Mouse (Mus musculus) urinary bladder, postnatal 4 days (tissue): ENCODE data around the gene Sorcs2.

Experiments
- DNase-seq, 2 experiments: peaks; one replicate each; pipeline ENCODE4 v3.0.0; 2021 to 2022; ENCODE audit warnings: low spot score in 2 of 2

Sorcs2 gene

GRCm38 (mm10) chr5:36006586-36006985, 391.4 kb downstream of the Sorcs2 start:
- DNase-seq: no peak

GRCm38 (mm10) chr5:36006106-36006505, 391.8 kb downstream of the Sorcs2 start:
- no peak for DNase-seq

GRCm38 (mm10) chr5:36003797-36004196, 394.1 kb downstream of the Sorcs2 start:
- no peak for DNase-seq

GRCm38 (mm10) chr5:35989986-35990735, 407.8 kb downstream of the Sorcs2 start:
- DNase-seq: no peak

- no peak for DNase-seq
Measured at GRCm38 (mm10) chr5:35989506-35989905, 408.4 kb downstream of the Sorcs2 start.

GRCm38 (mm10) chr5:35988085-35988484, 409.9 kb downstream of the Sorcs2 start:
- DNase-seq: no peak

GRCm38 (mm10) chr5:35985611-35986010, 412.3 kb downstream of the Sorcs2 start:
- DNase-seq: no peak

- DNase-seq: peak; percentile 56 to 85
Measured at GRCm38 (mm10) chr5:35981976-35982375, 416.0 kb downstream of the Sorcs2 start.

GRCm38 (mm10) chr5:35981341-35981740, 416.6 kb downstream of the Sorcs2 start:
- no peak for DNase-seq

GRCm38 (mm10) chr5:35980542-35980941, 417.4 kb downstream of the Sorcs2 start:
- DNase-seq: no peak

- DNase-seq: peak; percentile 68 to 85
Measured at GRCm38 (mm10) chr5:35975681-35976080, 422.3 kb downstream of the Sorcs2 start.

GRCm38 (mm10) chr5:35974265-35974664, 423.7 kb downstream of the Sorcs2 start:
- no peak for DNase-seq

- peak; percentile 84 to 92 for DNase-seq
Measured at GRCm38 (mm10) chr5:35973800-35974199, 424.1 kb downstream of the Sorcs2 start.

GRCm38 (mm10) chr5:35972739-35973138, 425.2 kb downstream of the Sorcs2 start:
- no peak for DNase-seq

- peak; percentile 63 to 83 for DNase-seq
Measured at GRCm38 (mm10) chr5:35971841-35972578, 425.9 kb downstream of the Sorcs2 start.

GRCm38 (mm10) chr5:35970380-35971105, 427.4 kb downstream of the Sorcs2 start:
- DNase-seq: peak in 1 of 2 experiments; percentile 66

GRCm38 (mm10) chr5:35969857-35970256, 428.1 kb downstream of the Sorcs2 start:
- DNase-seq: no peak
